Mouse (Mus musculus): ENCODE results near the gene Sema4d.

DNA sequence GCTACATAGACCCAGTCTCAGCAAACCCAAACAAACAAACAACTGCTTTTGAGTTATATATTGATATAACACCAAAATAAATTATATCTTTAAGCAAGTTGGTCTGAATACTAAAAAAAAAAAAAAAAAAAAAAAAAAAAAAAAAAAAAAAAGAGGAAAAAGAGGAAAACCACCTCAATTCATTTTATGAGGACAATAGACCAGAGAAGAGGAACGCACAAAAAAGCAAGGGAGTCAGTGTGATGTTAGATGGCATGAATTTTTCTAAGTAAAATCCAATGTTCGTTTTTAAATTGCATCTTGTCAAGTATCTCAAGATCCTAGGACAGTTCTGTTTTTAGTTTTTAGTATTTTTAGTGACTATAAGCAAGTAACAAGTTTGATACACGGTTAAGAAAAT lies 152.1 kb downstream of the Sema4d start:
- TF ChIP-seq CTCF (IDR thresholded peaks at IDR 0.05; ENCODE audit: low read depth) (no peak), EP300 (IDR thresholded peaks at IDR 0.05; ENCODE audit: low read depth) (no peak)

All from liver, postnatal 0 days (tissue).